Mouse (Mus musculus): ENCODE results near the gene Nrip1. TPM values are rescaled to one million over a fixed set of nuclear protein-coding genes. Genes with fewer than 3 reads are reported as not detected.

Gene Nrip1
- polyA plus RNA-seq, 1 experiment from 2014 or later, result 40.0 TPM

- DNase-seq (ENCODE audit: low spot score), result peak; percentile 40
- H3K27ac ChIP-seq (replicated peaks), result no peak overlapping the region
- H3K27me3 ChIP-seq (ENCODE audit: low read depth, poor library complexity, severe bottlenecking), result peaks cover 3% of the 10 kb centered on the region; the same call in 1 of the 2 replicates
- peaks cover 43% of the 10 kb centered on the region for H3K4me1 ChIP-seq
- WGBS, result 41% methylated on average over 6 of the region's 6 CpGs
- peak overlapping the region; percentile 90 for H3K4me3 ChIP-seq
- H3K9me3 ChIP-seq (replicated peaks), result no peaks in the 10 kb centered on the region
- peaks cover 19% of the 10 kb centered on the region for H3K36me3 ChIP-seq
These were observed 3.4 kb downstream of the Nrip1 start for GRCm38 (mm10) chr16:76370041-76370715.

DNA sequence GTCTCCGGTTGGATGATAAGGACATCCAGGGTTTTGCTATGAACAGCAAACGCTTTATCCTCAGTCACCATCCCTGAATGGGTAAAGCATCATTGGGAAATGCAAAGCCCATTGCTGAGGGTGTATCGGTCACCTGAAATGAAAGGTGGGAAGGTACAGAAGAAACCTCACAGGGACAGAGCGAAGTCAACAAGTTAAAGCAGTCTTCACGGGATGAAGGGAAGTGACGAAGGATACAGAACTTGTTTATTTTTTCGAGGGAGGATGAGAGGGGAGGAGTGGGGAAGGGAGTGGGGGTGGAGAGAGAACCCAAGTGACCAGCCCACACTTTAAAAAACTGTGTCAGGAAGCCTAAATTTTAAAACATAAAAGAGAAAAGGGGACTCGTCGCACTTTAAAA lies 4.4 kb downstream of the Nrip1 start:
- Histone ChIP-seq H3K4me1 (peaks cover 44% of the 10 kb centered on the region), H3K27me3 (ENCODE audit: low read depth, poor library complexity, severe bottlenecking) (no peaks in the 10 kb centered on the region), H3K9me3 (replicated peaks) (no peaks in the 10 kb centered on the region), H3K27ac (replicated peaks) (no peak overlapping the region), H3K36me3 (peaks cover 20% of the 10 kb centered on the region), H3K4me3 (no peak overlapping the region)
- WGBS, result 82% methylated on average over 9 of the region's 9 CpGs
- DNase-seq (ENCODE audit: low spot score), result no peak

- H3K4me3 ChIP-seq, result no peak overlapping the region
- peaks cover 38% of the 10 kb centered on the region for H3K4me1 ChIP-seq
- 91% methylated on average over 12 of the region's 12 CpGs for WGBS
- no peak overlapping the region for H3K27ac ChIP-seq (replicated peaks)
- no peaks in the 10 kb centered on the region for H3K9me3 ChIP-seq (replicated peaks)
- H3K36me3 ChIP-seq, result peaks cover 20% of the 10 kb centered on the region
- DNase-seq (ENCODE audit: low spot score), result no peak
- H3K27me3 ChIP-seq (ENCODE audit: low read depth, poor library complexity, severe bottlenecking), result no peaks in the 10 kb centered on the region
These were observed 6.2 kb downstream of the Nrip1 start for GRCm38 (mm10) chr16:76367261-76367908.

- no peak for DNase-seq (ENCODE audit: low spot score)
- no peaks in the 10 kb centered on the region for H3K9me3 ChIP-seq (replicated peaks)
- peaks cover 31% of the 10 kb centered on the region for H3K4me1 ChIP-seq
- H3K4me3 ChIP-seq, result no peak overlapping the region
- no peaks in the 10 kb centered on the region for H3K27me3 ChIP-seq (ENCODE audit: low read depth, poor library complexity, severe bottlenecking)
- WGBS, result 79% methylated on average over 17 of the region's 17 CpGs
- peaks cover 20% of the 10 kb centered on the region for H3K36me3 ChIP-seq
- no peak overlapping the region for H3K27ac ChIP-seq (replicated peaks)
These were observed 7.7 kb downstream of the Nrip1 start for GRCm38 (mm10) chr16:76365790-76366406.

DNA sequence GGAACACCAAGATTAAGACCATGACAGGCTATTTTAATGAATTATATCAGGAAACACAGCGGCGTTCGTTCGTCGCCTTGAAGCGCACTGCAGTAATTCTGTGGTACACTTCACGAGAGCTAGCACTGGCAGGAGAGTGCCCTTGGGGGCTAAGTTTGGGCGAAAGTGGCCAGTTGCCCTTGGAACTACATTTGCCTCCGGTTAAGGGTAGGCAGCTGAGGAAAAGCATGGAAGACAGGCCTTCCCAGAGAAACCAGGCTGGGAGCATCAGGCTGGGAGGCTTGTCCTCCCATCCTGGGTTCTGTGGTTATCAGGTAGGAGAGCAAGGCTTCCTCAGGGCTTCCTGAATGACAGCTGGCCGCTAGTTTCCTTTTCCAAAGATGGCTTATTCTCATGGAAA lies 8.4 kb downstream of the Nrip1 start:
- H3K27me3 ChIP-seq (ENCODE audit: low read depth, poor library complexity, severe bottlenecking), result no peaks in the 10 kb centered on the region
- H3K9me3 ChIP-seq (replicated peaks), result no peaks in the 10 kb centered on the region
- peaks cover 24% of the 10 kb centered on the region for H3K4me1 ChIP-seq
- no peak overlapping the region for H3K4me3 ChIP-seq
- 86% methylated on average over 10 of the region's 10 CpGs for WGBS
- H3K36me3 ChIP-seq, result peaks cover 22% of the 10 kb centered on the region
- DNase-seq (ENCODE audit: low spot score), result no peak
- H3K27ac ChIP-seq (replicated peaks), result no peak overlapping the region

- no peaks in the 10 kb centered on the region for H3K27me3 ChIP-seq (ENCODE audit: low read depth, poor library complexity, severe bottlenecking)
- no peak for DNase-seq (ENCODE audit: low spot score)
- H3K36me3 ChIP-seq, result peaks cover 23% of the 10 kb centered on the region
- WGBS, result 93% methylated on average over 3 of the region's 3 CpGs
- H3K27ac ChIP-seq (replicated peaks), result no peak overlapping the region
- H3K4me1 ChIP-seq, result peaks cover 12% of the 10 kb centered on the region
- H3K9me3 ChIP-seq (replicated peaks), result no peaks in the 10 kb centered on the region
- no peak overlapping the region for H3K4me3 ChIP-seq
These were observed 10.0 kb downstream of the Nrip1 start for GRCm38 (mm10) chr16:76363641-76364040.

DNA sequence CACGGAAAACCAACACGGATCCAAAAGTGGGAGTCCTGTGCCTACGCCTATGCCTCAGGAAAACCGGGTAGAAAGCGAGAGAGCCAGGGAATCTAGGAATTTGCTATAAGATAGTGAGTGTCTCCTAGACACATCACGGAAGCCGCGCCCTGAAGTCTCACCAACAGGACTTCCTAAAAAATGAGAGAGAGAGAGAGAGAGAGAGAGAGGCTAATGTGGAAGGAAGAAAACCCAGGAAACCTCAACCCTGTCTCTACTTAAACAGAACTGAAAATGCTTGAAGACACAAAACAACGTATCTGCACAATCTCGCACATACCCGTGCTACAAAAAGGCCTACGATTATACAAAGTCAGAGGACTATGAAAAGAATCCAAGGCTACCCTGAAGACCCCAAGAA lies 10.6 kb downstream of the Nrip1 start:
- Histone ChIP-seq H3K36me3 (peaks cover 23% of the 10 kb centered on the region), H3K9me3 (replicated peaks) (no peaks in the 10 kb centered on the region), H3K27ac (replicated peaks) (no peak overlapping the region), H3K4me1 (peaks cover 13% of the 10 kb centered on the region), H3K4me3 (no peak overlapping the region), H3K27me3 (ENCODE audit: low read depth, poor library complexity, severe bottlenecking) (no peaks in the 10 kb centered on the region)
- no peak for DNase-seq (ENCODE audit: low spot score)
- WGBS, result 97% methylated on average over 12 of the region's 12 CpGs

DNA sequence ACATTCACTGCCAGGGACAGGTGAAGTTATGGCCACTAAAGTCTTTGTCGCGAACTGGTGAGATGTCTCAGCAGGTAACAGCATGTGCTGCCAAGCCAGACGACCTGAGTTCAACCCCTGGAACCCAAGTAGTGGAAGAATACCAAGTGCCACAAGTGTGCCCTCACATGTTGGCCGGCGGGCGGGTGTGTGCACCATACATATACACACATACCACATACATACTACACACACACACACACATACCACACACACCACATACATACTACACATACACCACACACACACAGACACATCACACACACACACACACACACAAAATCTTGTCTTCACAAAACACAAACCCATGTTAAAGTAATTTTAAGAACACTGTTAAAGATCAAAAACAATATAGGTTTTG lies 13.2 kb downstream of the Nrip1 start:
- H3K4me1 ChIP-seq, result peaks cover 10% of the 10 kb centered on the region
- peaks cover 9% of the 10 kb centered on the region; the same call in 1 of the 2 replicates for H3K36me3 ChIP-seq
- H3K4me3 ChIP-seq, result no peak overlapping the region
- no peaks in the 10 kb centered on the region for H3K9me3 ChIP-seq (replicated peaks)
- WGBS, result 93% methylated on average over 6 of the region's 6 CpGs
- H3K27me3 ChIP-seq (ENCODE audit: low read depth, poor library complexity, severe bottlenecking), result no peaks in the 10 kb centered on the region
- no peak overlapping the region for H3K27ac ChIP-seq (replicated peaks)
- no peak for DNase-seq (ENCODE audit: low spot score)

DNA sequence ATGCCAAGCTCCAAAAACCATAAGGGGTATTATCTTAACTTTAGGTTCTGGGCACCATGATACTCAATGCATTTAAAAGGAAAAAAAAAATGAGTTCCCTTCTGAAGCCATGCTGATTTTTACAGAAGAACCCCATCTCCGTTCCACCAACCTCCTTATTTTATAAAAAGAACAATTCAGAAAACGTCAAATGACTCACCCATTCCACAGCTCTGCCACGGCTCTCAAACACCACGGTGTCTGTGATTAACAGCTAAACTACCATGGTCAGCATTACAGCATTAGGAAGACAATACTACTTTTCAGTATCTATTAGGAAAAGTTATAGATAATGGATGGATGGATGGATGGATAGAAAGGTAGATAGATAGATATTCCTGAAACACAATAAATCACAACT lies 14.9 kb downstream of the Nrip1 start:
- no peak for DNase-seq (ENCODE audit: low spot score)
- Histone ChIP-seq H3K9me3 (replicated peaks) (no peaks in the 10 kb centered on the region), H3K36me3 (peaks cover 6% of the 10 kb centered on the region; the same call in 1 of the 2 replicates), H3K4me3 (no peak overlapping the region), H3K4me1 (peaks cover 6% of the 10 kb centered on the region; the same call in 1 of the 2 replicates), H3K27me3 (ENCODE audit: low read depth, poor library complexity, severe bottlenecking) (no peaks in the 10 kb centered on the region), H3K27ac (replicated peaks) (no peak overlapping the region)
- 89% methylated on average over 4 of the region's 4 CpGs for WGBS

DNA sequence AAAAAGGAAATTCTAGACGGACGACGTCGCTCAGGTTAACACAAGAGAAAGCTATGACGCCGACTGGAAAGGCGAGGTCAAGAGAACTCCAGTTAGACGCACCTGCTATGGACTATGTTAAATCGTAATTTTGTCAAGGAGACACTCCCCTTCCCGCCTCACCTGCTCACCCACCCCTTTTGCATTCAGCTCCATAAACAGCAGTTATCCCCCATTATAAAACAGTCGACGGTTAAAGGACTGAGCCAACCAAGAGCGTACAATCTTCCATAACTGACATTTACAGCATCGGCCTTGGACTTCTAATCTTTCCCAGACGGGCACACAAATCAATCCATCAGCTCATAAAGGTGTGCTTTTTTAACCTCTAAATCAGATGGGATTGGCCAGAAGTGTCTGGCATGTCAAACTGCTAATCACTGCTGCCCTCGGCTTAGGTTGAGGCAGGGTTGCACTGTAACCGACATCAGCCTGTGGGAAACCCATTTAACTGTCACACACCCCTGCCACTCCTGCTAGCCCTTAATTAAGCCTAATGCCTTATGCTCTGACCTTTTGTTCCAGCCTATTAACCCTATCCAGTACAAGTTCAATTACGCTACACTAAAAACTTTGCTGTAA lies 15.4 kb downstream of the Nrip1 start:
- Histone ChIP-seq H3K4me3 (no peak overlapping the region), H3K27ac (replicated peaks) (no peak overlapping the region), H3K36me3 (peaks cover 6% of the 10 kb centered on the region; the same call in 1 of the 2 replicates), H3K4me1 (peaks cover 6% of the 10 kb centered on the region; the same call in 1 of the 2 replicates), H3K27me3 (ENCODE audit: low read depth, poor library complexity, severe bottlenecking) (no peaks in the 10 kb centered on the region), H3K9me3 (replicated peaks) (no peaks in the 10 kb centered on the region)
- 90% methylated on average over 18 of the region's 18 CpGs for WGBS
- no peak for DNase-seq (ENCODE audit: low spot score)

DNA sequence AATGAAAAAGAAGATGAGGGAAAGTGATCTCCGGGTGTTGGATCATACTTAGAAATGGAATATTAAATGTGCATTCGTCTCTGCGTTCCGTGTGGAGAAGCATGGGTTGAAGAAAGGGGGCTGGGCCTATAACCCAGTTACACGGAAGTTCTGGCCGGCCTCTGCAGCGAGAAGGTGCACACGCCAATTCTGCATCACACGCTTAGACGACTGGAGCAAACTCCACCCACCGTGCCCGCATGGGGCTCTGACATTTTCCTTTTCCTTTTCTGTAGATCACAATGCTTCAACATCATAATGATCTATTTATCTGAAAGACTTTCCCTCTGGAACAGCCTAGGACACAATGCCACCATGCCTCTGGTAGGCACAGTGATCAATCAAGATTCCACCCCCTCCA lies 16.5 kb downstream of the Nrip1 start:
- H3K9me3 ChIP-seq (replicated peaks), result no peaks in the 10 kb centered on the region
- peaks cover 6% of the 10 kb centered on the region; the same call in 1 of the 2 replicates for H3K4me1 ChIP-seq
- H3K36me3 ChIP-seq, result peaks cover 15% of the 10 kb centered on the region
- no peaks in the 10 kb centered on the region for H3K27me3 ChIP-seq (ENCODE audit: low read depth, poor library complexity, severe bottlenecking)
- H3K27ac ChIP-seq (replicated peaks), result no peak overlapping the region
- 95% methylated on average over 12 of the region's 12 CpGs for WGBS
- no peak overlapping the region for H3K4me3 ChIP-seq
- DNase-seq (ENCODE audit: low spot score), result no peak

GRCm38 (mm10) chr16:76355947-76356550 lies 17.6 kb downstream of the Nrip1 start:
- no peaks in the 10 kb centered on the region for H3K9me3 ChIP-seq (replicated peaks)
- H3K27me3 ChIP-seq (ENCODE audit: low read depth, poor library complexity, severe bottlenecking), result no peaks in the 10 kb centered on the region
- no peak overlapping the region for H3K4me3 ChIP-seq
- H3K27ac ChIP-seq (replicated peaks), result no peak overlapping the region
- H3K4me1 ChIP-seq, result peaks cover 6% of the 10 kb centered on the region; the same call in 1 of the 2 replicates
- no peak for DNase-seq (ENCODE audit: low spot score)
- H3K36me3 ChIP-seq, result peaks cover 24% of the 10 kb centered on the region
- 96% methylated on average over 14 of the region's 14 CpGs for WGBS

Data from midbrain, embryonic 10.5 days (tissue).